Mouse (Mus musculus): ENCODE measurements at regions not wholly inside any gene's neighbourhood (a gene's known extent, or its start where the extent isn't known, plus 50 kb on each side); places are given as distances from the start of the nearest gene placed in this dataset.

- TF ChIP-seq CTCF (IDR thresholded peaks at IDR 0.05; ENCODE audit: extremely low read depth, insufficient read depth, insufficient read length, insufficient replicate concordance) (no peak), POLR2A (IDR thresholded peaks at IDR 0.05; ENCODE audit: low read depth, low read length) (no peak)
Measured at GRCm38 (mm10) chr8:89307085-89307484, 263.1 kb upstream of the Sall1 start.
